Mouse (Mus musculus) kidney, embryonic 16.5 days (tissue): ENCODE measurements at regions not wholly inside any gene's neighbourhood (a gene's known extent, or its start where the extent isn't known, plus 50 kb on each side); places are given as distances from the start of the nearest gene placed in this dataset.
"Not testable (repeated sequence)": the region's sequence is repeated elsewhere in the genome, so short reads cannot be mapped to it uniquely, and the experiment has no call there.

Experiments
- ATAC-seq: fragments of 200-750 bp; cut with Nextera tagmentation; 2 replicates; pipeline ENCODE4 v1.8.0; 2017; ENCODE audit warnings: moderate TSS enrichment; ENCODE audit not compliant: low FRiP score, low TSS enrichment
- H3K27ac ChIP-seq: fragments of 300-500 bp; sonication (generic); 2 replicates; pipeline ENCODE4 v1.5.1; 2014; ENCODE audit warnings: low read length
- H3K27me3 ChIP-seq: fragments of 300-500 bp; sonication (generic); 2 replicates; pipeline ENCODE4 v1.6.1; 2014; ENCODE audit warnings: low read length, control low read depth, mixed read lengths; ENCODE audit not compliant: insufficient read depth
- H3K36me3 ChIP-seq: fragments of 300-500 bp; sonication (generic); 2 replicates; pipeline ENCODE4 v1.6.1; 2014; ENCODE audit warnings: low read length, control low read depth, mixed read lengths; ENCODE audit not compliant: insufficient read depth
- H3K4me1 ChIP-seq: fragments of 300-500 bp; sonication (generic); 2 replicates; pipeline ENCODE4 v1.6.1; 2014; ENCODE audit warnings: low read length, control low read depth, mixed read lengths; ENCODE audit not compliant: insufficient read depth
- H3K4me2 ChIP-seq: fragments of 300-500 bp; sonication (generic); replicated peaks from 2 replicates; pipeline ENCODE4 v1.6.1; 2014; ENCODE audit warnings: low read depth, low read length
- H3K4me3 ChIP-seq: fragments of 300-500 bp; sonication (generic); 2 replicates; pipeline ENCODE4 v1.5.1; 2014; ENCODE audit warnings: mild to moderate bottlenecking, low read length
- H3K9ac ChIP-seq: fragments of 300-500 bp; sonication (generic); replicated peaks from 2 replicates; pipeline ENCODE4 v1.6.1; 2014; ENCODE audit warnings: low read length
- H3K9me3 ChIP-seq: fragments of 300-500 bp; sonication (generic); 2 replicates; pipeline ENCODE4 v1.6.1; 2016; ENCODE audit warnings: low read length, control low read depth
- WGBS: fragments of 180-500 bp; shearing (Covaris S2); extraction: QIAGEN DNeasy Blood & Tissue Kit; methylation state at CpG from one replicate; pipeline ENCODE4 v1.1.7; 2014; 5-methylcytosine and 5-hydroxymethylcytosine counted together

GRCm38 (mm10) chr5:75389433-75389971, 185.2 kb upstream of the Kit start:
- no peak for ATAC-seq
- Histone ChIP-seq H3K36me3 (no peaks in the 10 kb centered on the region), H3K4me2 (no peak overlapping the region), H3K4me1 (peaks cover 11% of the 10 kb centered on the region), H3K27me3 (no peaks in the 10 kb centered on the region), H3K9ac (no peak overlapping the region), H3K4me3 (no peak overlapping the region), H3K27ac (no peak overlapping the region), H3K9me3 (no peaks in the 10 kb centered on the region)
- 61% methylated on average over 7 of the region's 7 CpGs for WGBS

- Histone ChIP-seq H3K4me2 (no peak overlapping the region), H3K4me1 (peaks cover 6% of the 10 kb centered on the region; the same call in 1 of the 2 replicates), H3K4me3 (no peak overlapping the region), H3K27me3 (no peaks in the 10 kb centered on the region), H3K27ac (no peak overlapping the region), H3K9ac (no peak overlapping the region), H3K9me3 (no peaks in the 10 kb centered on the region), H3K36me3 (no peaks in the 10 kb centered on the region)
- 64% methylated on average over 5 of the region's 5 CpGs for WGBS
- no peak for ATAC-seq
Measured at GRCm38 (mm10) chr5:75398820-75399219, 175.9 kb upstream of the Kit start.

- Histone ChIP-seq H3K27me3 (no peaks in the 10 kb centered on the region), H3K4me3 (no peak overlapping the region), H3K27ac (no peak overlapping the region), H3K4me2 (no peak overlapping the region), H3K36me3 (no peaks in the 10 kb centered on the region), H3K4me1 (peaks cover 16% of the 10 kb centered on the region), H3K9me3 (no peaks in the 10 kb centered on the region), H3K9ac (no peak overlapping the region)
- 75% methylated on average over 3 of the region's 3 CpGs for WGBS
- no peak for ATAC-seq
Measured at GRCm38 (mm10) chr5:75401734-75402133, 173.0 kb upstream of the Kit start.

GRCm38 (mm10) chr5:75402631-75403030, 172.1 kb upstream of the Kit start:
- H3K4me3 ChIP-seq, result no peak overlapping the region
- no peak overlapping the region for H3K27ac ChIP-seq
- no peak overlapping the region for H3K4me2 ChIP-seq
- no peaks in the 10 kb centered on the region for H3K27me3 ChIP-seq
- H3K9me3 ChIP-seq, result no peaks in the 10 kb centered on the region
- ATAC-seq, result no peak
- H3K9ac ChIP-seq, result no peak overlapping the region
- whole genome bisulfite sequencing, result 43% methylated on average over 3 of the region's 3 CpGs
- H3K36me3 ChIP-seq, result no peaks in the 10 kb centered on the region
- H3K4me1 ChIP-seq, result peaks cover 16% of the 10 kb centered on the region

- Histone ChIP-seq H3K4me1 (peaks cover 16% of the 10 kb centered on the region), H3K27ac (no peak overlapping the region), H3K9me3 (no peaks in the 10 kb centered on the region), H3K9ac (no peak overlapping the region), H3K36me3 (no peaks in the 10 kb centered on the region), H3K4me3 (no peak overlapping the region), H3K27me3 (no peaks in the 10 kb centered on the region), H3K4me2 (no peak overlapping the region)
- WGBS, result 87% methylated on average over 5 of the region's 5 CpGs
- ATAC-seq, result no peak
Measured at GRCm38 (mm10) chr5:75403531-75403930, 171.2 kb upstream of the Kit start.

GRCm38 (mm10) chr5:75404601-75405285, 170.0 kb upstream of the Kit start:
- Histone ChIP-seq H3K27me3 (no peaks in the 10 kb centered on the region), H3K4me3 (no peak overlapping the region), H3K4me1 (peaks cover 16% of the 10 kb centered on the region), H3K27ac (peak overlapping the region; percentile 48; the same call in 1 of the 2 replicates), H3K9ac (no peak overlapping the region), H3K36me3 (no peaks in the 10 kb centered on the region), H3K4me2 (no peak overlapping the region), H3K9me3 (no peaks in the 10 kb centered on the region)
- ATAC-seq, result no peak
- 26% methylated on average over 9 of the region's 9 CpGs for WGBS

GRCm38 (mm10) chr5:75405496-75405895, 169.2 kb upstream of the Kit start:
- H3K4me1 ChIP-seq, result peaks cover 16% of the 10 kb centered on the region
- no peaks in the 10 kb centered on the region for H3K27me3 ChIP-seq
- no peak overlapping the region for H3K4me3 ChIP-seq
- H3K27ac ChIP-seq, result peak overlapping the region; percentile 31; the same call in 1 of the 2 replicates
- H3K9me3 ChIP-seq, result no peaks in the 10 kb centered on the region
- WGBS, result 54% methylated on average over 7 of the region's 7 CpGs
- no peak overlapping the region for H3K4me2 ChIP-seq
- no peak for ATAC-seq
- no peak overlapping the region for H3K9ac ChIP-seq
- H3K36me3 ChIP-seq, result no peaks in the 10 kb centered on the region

GRCm38 (mm10) chr5:75407686-75408085, 167.0 kb upstream of the Kit start:
- Histone ChIP-seq H3K4me1 (peaks cover 16% of the 10 kb centered on the region), H3K9me3 (no peaks in the 10 kb centered on the region), H3K27ac (no peak overlapping the region), H3K4me3 (no peak overlapping the region), H3K9ac (no peak overlapping the region), H3K36me3 (no peaks in the 10 kb centered on the region), H3K4me2 (no peak overlapping the region), H3K27me3 (no peaks in the 10 kb centered on the region)
- WGBS, result 72% methylated on average over 10 of the region's 10 CpGs
- ATAC-seq, result no peak

- H3K4me1 ChIP-seq, result peaks cover 1% of the 10 kb centered on the region
- no peak overlapping the region for H3K27ac ChIP-seq
- H3K4me2 ChIP-seq, result no peak overlapping the region
- H3K9ac ChIP-seq, result no peak overlapping the region
- H3K4me3 ChIP-seq, result no peak overlapping the region
- H3K36me3 ChIP-seq, result no peaks in the 10 kb centered on the region
- H3K27me3 ChIP-seq, result no peaks in the 10 kb centered on the region
- no peaks in the 10 kb centered on the region for H3K9me3 ChIP-seq
- 76% methylated on average over 24 of the region's 24 CpGs for WGBS
- ATAC-seq, result no peak
Measured at GRCm38 (mm10) chr5:75410240-75411186, 164.2 kb upstream of the Kit start.

- WGBS, result 92% methylated on average over 1 of the region's 2 CpGs
Measured at GRCm38 (mm10) chr5:75419282-75419681, 155.4 kb upstream of the Kit start.

More at GRCm38 (mm10) chr5:75419282-75419681, 155.4 kb upstream of the Kit start:
- not testable (repeated sequence) for H3K4me2 ChIP-seq, H3K27me3 ChIP-seq, H3K36me3 ChIP-seq, H3K4me3 ChIP-seq, H3K27ac ChIP-seq, H3K4me1 ChIP-seq, H3K9ac ChIP-seq, ATAC-seq, H3K9me3 ChIP-seq
